Mouse (Mus musculus): ENCODE measurements around the gene Naaa. TPM values are rescaled to one million over a fixed set of nuclear protein-coding genes. Genes with fewer than 3 reads are reported as not detected.
A peak's percentile ranks its signal among the peaks of the same experiment; 100 is the strongest.

Gene Naaa
- polyA plus RNA-seq, 1 experiment from 2014 or later = 2.9 TPM

DNA sequence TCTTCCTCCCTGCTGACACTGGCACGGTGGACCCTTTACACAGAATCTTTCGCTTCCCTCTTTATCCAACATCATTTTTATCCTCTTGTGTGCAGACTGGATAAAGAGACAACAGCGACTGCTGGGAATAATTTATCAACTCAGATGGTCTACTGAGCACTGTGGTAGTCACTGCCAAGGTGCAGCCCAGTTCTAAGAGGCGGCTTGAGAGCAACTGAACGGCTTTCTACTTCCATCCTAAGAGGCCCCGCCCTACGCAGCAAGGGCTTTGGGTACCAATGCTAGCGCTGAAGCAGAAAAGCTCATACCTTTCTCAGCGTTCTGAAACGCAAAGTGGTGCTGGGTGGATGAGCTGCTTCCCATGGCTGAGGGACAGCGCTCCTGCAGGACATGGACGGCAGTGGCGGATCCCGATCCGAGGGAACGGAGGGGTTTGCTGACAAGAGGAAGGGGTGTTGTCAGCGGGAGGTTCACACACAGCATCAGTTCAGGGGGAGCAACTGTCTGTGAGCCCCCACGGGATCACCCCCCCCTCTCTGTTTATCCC is 25.1 kb downstream of the Naaa start:
- no peak overlapping the region for H3K4me3 ChIP-seq (ENCODE audit: low read depth, low read length)
- H3K9me3 ChIP-seq (replicated peaks; ENCODE audit: control insufficient read depth, low read length) = no peaks in the 10 kb centered on the region
- no peaks in the 10 kb centered on the region for H3K4me1 ChIP-seq (ENCODE audit: control insufficient read depth, insufficient read depth, low read length)
- DNase-seq (ENCODE audit: low spot score) = peak; percentile 56
- no peaks in the 10 kb centered on the region for H3K27me3 ChIP-seq (ENCODE audit: control insufficient read depth, insufficient read depth, low read length)
- H3K27ac ChIP-seq (replicated peaks; ENCODE audit: low read depth, low read length) = no peak overlapping the region
- no peak for ATAC-seq (replicated peaks; ENCODE audit: insufficient number of reproducible peaks, low FRiP score, low TSS enrichment, low read depth)
- 0 out of 2 replicates have a peak overlapping the region, but pooled peaks have one; percentile 13 for H3K9ac ChIP-seq (replicated peaks; ENCODE audit: low read length)
- WGBS = 19% methylated on average over 18 of the region's 18 CpGs
- no peak overlapping the region for H3K4me2 ChIP-seq (ENCODE audit: low read depth, low read length)
- H3K36me3 ChIP-seq (replicated peaks; ENCODE audit: control insufficient read depth, insufficient read depth, low read depth, low read length) = no peaks in the 10 kb centered on the region

DNA sequence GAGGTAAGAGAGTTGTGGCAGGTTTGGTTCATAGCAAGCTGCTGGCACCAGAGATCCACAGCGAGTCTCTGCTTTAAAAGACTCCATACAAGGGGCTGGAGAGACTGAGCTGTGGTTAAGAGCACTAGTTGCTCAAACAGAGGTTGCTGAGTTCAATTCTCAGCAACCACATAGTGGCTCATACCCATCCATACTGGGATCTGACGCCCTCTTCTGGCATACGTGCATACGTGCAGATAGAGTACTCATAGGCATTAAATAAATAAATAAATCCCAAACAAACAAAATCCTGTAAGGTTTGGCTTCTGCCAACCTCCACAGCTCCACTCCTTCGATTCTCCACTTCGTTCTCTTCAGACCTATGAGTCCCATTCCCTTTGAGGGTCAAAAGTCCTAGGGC is 25.9 kb downstream of the Naaa start:
- H3K27ac ChIP-seq (replicated peaks; ENCODE audit: low read depth, low read length) = no peak overlapping the region
- H3K27me3 ChIP-seq (ENCODE audit: control insufficient read depth, insufficient read depth, low read length) = no peaks in the 10 kb centered on the region
- 93% methylated on average over 6 of the region's 6 CpGs for WGBS
- no peak overlapping the region for H3K9ac ChIP-seq (replicated peaks; ENCODE audit: low read length)
- H3K9me3 ChIP-seq (replicated peaks; ENCODE audit: control insufficient read depth, low read length) = no peaks in the 10 kb centered on the region
- no peaks in the 10 kb centered on the region for H3K36me3 ChIP-seq (replicated peaks; ENCODE audit: control insufficient read depth, insufficient read depth, low read depth, low read length)
- no peak overlapping the region for H3K4me3 ChIP-seq (ENCODE audit: low read depth, low read length)
- H3K4me2 ChIP-seq (ENCODE audit: low read depth, low read length) = no peak overlapping the region
- no peak for DNase-seq (ENCODE audit: low spot score)
- ATAC-seq (replicated peaks; ENCODE audit: insufficient number of reproducible peaks, low FRiP score, low TSS enrichment, low read depth) = no peak
- H3K4me1 ChIP-seq (ENCODE audit: control insufficient read depth, insufficient read depth, low read length) = no peaks in the 10 kb centered on the region

DNA sequence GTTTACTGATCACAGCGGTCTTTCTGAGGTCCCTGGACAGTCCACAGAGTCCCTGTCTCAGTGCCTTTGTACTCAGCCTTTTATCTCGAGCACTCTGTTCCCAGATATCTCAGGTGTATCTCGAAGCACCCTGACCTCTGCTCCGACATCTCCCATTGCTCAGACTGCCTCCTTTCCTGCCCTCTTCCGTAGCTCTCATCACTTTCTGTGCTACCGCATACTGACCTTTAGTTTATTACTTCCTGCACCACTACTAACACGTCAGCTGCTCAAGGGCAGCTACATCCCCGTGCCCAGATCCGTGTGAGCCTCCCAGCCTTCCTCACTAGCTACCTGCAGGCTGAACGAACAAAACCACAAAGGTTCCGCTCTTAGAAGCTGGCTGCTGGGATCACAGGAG is 29.4 kb downstream of the Naaa start:
- DNase-seq (ENCODE audit: low spot score) (no peak), ATAC-seq (replicated peaks; ENCODE audit: insufficient number of reproducible peaks, low FRiP score, low TSS enrichment, low read depth) (no peak)
- Histone ChIP-seq H3K36me3 (replicated peaks; ENCODE audit: control insufficient read depth, insufficient read depth, low read depth, low read length) (no peaks in the 10 kb centered on the region), H3K9ac (replicated peaks; ENCODE audit: low read length) (no peak overlapping the region), H3K27me3 (ENCODE audit: control insufficient read depth, insufficient read depth, low read length) (no peaks in the 10 kb centered on the region), H3K4me3 (ENCODE audit: low read depth, low read length) (no peak overlapping the region), H3K4me1 (ENCODE audit: control insufficient read depth, insufficient read depth, low read length) (no peaks in the 10 kb centered on the region), H3K27ac (replicated peaks; ENCODE audit: low read depth, low read length) (no peak overlapping the region), H3K4me2 (ENCODE audit: low read depth, low read length) (no peak overlapping the region), H3K9me3 (replicated peaks; ENCODE audit: control insufficient read depth, low read length) (no peaks in the 10 kb centered on the region)
- WGBS = 82% methylated on average over 11 of the region's 11 CpGs

DNA sequence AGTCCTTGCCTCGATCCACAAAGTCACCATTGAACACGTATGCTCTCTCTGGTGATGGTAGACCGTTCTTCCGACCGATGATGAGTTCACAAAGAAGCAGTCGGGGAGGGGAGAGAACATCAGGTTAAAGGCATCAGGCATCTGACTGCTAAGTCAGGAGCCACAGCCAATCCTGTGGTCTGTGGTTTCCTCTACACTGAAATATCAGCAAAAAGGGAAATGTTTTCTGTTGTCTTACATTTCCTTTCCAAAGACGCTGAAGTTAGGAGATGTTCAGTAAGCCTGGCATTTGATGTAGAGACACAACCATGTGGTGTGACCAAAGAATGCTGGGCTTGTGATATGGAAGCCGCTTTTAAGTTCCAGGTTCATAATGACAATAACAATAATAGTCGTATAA is 32.5 kb downstream of the Naaa start:
- Histone ChIP-seq H3K9ac (replicated peaks; ENCODE audit: low read length) (no peak overlapping the region), H3K4me2 (ENCODE audit: low read depth, low read length) (no peak overlapping the region), H3K4me3 (ENCODE audit: low read depth, low read length) (no peak overlapping the region), H3K9me3 (replicated peaks; ENCODE audit: control insufficient read depth, low read length) (no peaks in the 10 kb centered on the region), H3K27ac (replicated peaks; ENCODE audit: low read depth, low read length) (no peak overlapping the region), H3K27me3 (ENCODE audit: control insufficient read depth, insufficient read depth, low read length) (no peaks in the 10 kb centered on the region), H3K4me1 (ENCODE audit: control insufficient read depth, insufficient read depth, low read length) (no peaks in the 10 kb centered on the region), H3K36me3 (replicated peaks; ENCODE audit: control insufficient read depth, insufficient read depth, low read depth, low read length) (no peaks in the 10 kb centered on the region)
- DNase-seq (ENCODE audit: low spot score) (no peak), ATAC-seq (replicated peaks; ENCODE audit: insufficient number of reproducible peaks, low FRiP score, low TSS enrichment, low read depth) (no peak)
- WGBS = 88% methylated on average over 9 of the region's 9 CpGs

DNA sequence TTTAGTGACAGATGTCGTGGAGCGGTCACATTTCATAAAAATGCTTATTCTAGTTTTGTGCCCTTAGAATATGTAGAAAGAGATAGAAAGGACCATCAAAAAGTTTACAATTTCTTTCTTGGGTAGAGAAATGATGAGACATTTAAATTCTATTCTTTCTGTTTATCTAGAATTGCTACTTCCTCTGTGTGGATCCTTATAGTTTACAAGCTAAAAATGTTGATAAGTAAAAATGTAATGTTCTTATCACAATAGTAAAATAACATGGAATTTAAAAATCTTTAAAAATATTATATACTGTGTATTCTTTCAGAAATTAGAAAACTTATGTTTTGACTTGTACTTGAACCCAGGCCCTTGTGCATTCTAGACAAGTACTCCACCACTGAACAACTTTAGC is 33.1 kb downstream of the Naaa start:
- H3K9me3 ChIP-seq (replicated peaks; ENCODE audit: control insufficient read depth, low read length) = no peaks in the 10 kb centered on the region
- H3K4me2 ChIP-seq (ENCODE audit: low read depth, low read length) = no peak overlapping the region
- no peaks in the 10 kb centered on the region for H3K4me1 ChIP-seq (ENCODE audit: control insufficient read depth, insufficient read depth, low read length)
- H3K9ac ChIP-seq (replicated peaks; ENCODE audit: low read length) = no peak overlapping the region
- H3K27me3 ChIP-seq (ENCODE audit: control insufficient read depth, insufficient read depth, low read length) = no peaks in the 10 kb centered on the region
- WGBS = 100% methylated on average over 2 of the region's 2 CpGs
- H3K36me3 ChIP-seq (replicated peaks; ENCODE audit: control insufficient read depth, insufficient read depth, low read depth, low read length) = no peaks in the 10 kb centered on the region
- no peak overlapping the region for H3K4me3 ChIP-seq (ENCODE audit: low read depth, low read length)
- ATAC-seq (replicated peaks; ENCODE audit: insufficient number of reproducible peaks, low FRiP score, low TSS enrichment, low read depth) (no peak), DNase-seq (ENCODE audit: low spot score) (no peak)
- H3K27ac ChIP-seq (replicated peaks; ENCODE audit: low read depth, low read length) = no peak overlapping the region

DNA sequence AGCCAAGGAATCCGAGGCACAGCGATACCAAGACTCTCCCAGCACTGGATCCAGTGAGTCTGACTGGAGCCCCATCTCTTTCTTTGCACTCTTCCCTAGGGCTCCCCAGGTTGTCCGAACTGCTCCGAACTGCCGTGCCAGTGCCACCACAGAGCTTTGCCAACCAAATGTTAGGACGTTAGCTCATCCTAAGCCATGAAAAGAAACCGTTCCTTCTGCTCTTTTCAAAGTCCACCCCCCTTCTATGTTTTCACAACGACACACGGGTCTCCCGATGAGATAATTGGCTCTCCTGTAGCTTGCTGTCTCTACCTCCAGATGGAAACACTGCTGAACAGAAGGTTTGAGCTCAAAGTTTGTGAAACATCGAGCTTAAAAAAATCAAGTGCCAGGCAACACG is 37.2 kb downstream of the Naaa start:
- no peaks in the 10 kb centered on the region for H3K4me1 ChIP-seq (ENCODE audit: control insufficient read depth, insufficient read depth, low read length)
- H3K27ac ChIP-seq (replicated peaks; ENCODE audit: low read depth, low read length) = no peak overlapping the region
- 90% methylated on average over 12 of the region's 12 CpGs for WGBS
- no peaks in the 10 kb centered on the region for H3K36me3 ChIP-seq (replicated peaks; ENCODE audit: control insufficient read depth, insufficient read depth, low read depth, low read length)
- no peak for ATAC-seq (replicated peaks; ENCODE audit: insufficient number of reproducible peaks, low FRiP score, low TSS enrichment, low read depth)
- no peak overlapping the region for H3K9ac ChIP-seq (replicated peaks; ENCODE audit: low read length)
- no peaks in the 10 kb centered on the region for H3K9me3 ChIP-seq (replicated peaks; ENCODE audit: control insufficient read depth, low read length)
- DNase-seq (ENCODE audit: low spot score) = no peak
- H3K4me3 ChIP-seq (ENCODE audit: low read depth, low read length) = no peak overlapping the region
- H3K27me3 ChIP-seq (ENCODE audit: control insufficient read depth, insufficient read depth, low read length) = no peaks in the 10 kb centered on the region
- no peak overlapping the region for H3K4me2 ChIP-seq (ENCODE audit: low read depth, low read length)

DNA sequence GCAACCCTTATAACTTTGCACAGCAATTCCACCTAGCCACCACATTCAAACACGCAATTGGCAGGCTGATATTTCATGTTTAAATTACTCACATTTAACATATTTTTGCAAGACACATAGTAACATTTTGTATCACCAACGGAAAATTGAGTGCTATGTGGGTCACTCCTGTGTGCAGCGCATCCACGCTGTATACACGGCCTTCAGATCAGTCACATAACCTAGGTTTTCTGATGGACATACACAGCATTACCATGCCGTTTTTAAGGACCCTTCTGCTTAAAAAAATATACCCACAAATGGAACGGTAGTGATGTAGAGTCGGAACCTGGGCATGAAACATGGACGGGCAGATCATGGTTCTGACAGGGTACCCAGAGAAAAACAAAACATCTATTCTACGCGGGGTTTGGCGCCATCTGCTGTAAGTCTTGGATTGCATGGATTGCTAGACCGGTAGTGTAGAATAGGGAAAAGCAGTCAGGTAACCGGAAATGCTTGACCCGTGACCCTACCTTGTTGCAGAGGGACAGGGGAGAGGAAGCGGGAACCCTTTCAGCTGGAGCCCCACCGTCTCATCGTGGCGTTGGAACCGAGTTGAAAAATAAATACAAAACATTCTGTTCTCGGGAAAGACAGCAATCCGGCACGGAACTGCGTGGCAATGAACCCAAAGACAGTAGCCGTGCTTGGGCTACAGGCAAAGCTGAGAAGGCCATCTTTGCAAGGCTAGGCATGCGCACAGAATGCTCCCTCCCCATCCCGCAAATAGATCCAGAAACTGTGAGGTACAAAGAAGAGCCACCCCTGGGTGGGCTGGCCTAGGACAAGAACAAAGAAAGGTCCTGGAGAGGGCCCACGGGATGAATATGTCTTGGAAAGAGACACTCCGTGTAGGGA is 38.4 kb downstream of the Naaa start:
- Histone ChIP-seq H3K4me2 (ENCODE audit: low read depth, low read length) (peak overlapping the region; percentile 5; the same call in 1 of the 2 replicates), H3K36me3 (replicated peaks; ENCODE audit: control insufficient read depth, insufficient read depth, low read depth, low read length) (no peaks in the 10 kb centered on the region), H3K4me3 (ENCODE audit: low read depth, low read length) (no peak overlapping the region), H3K4me1 (ENCODE audit: control insufficient read depth, insufficient read depth, low read length) (no peaks in the 10 kb centered on the region), H3K9ac (replicated peaks; ENCODE audit: low read length) (no peak overlapping the region), H3K27me3 (ENCODE audit: control insufficient read depth, insufficient read depth, low read length) (no peaks in the 10 kb centered on the region), H3K9me3 (replicated peaks; ENCODE audit: control insufficient read depth, low read length) (no peaks in the 10 kb centered on the region), H3K27ac (replicated peaks; ENCODE audit: low read depth, low read length) (no peak overlapping the region)
- ATAC-seq (replicated peaks; ENCODE audit: insufficient number of reproducible peaks, low FRiP score, low TSS enrichment, low read depth) (no peak; the same call in 1 of the 2 replicates), DNase-seq (ENCODE audit: low spot score) (peak; percentile 82)
- WGBS = 47% methylated on average over 29 of the region's 29 CpGs

DNA sequence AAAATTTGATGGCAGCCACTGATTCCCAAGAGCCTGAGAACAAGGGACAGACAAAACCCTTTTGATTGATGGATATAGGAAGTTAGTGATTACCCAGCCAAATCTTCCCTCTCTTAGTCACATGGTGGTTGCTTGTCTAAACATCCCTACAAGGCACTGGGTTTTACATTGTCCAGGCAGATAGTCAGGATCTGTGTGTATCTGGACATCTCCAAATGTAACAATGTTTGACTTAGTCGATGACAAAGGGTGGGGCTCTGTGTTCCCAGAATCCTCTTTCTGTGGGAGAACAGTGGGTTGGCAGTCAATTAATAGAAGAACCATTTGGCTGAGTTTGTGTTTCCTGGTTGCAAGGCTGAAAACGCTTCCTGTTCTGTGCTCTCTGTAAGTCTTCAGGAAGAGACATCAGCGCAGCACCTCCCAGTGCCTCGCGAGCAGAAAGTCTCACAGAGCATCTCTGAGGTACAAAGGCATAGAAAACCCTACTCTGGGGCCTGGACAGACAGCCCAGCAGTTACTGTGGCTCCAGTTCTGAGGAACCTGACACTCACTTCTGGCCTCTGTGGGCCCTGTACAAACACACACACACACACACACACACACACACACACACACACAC is 42.9 kb downstream of the Naaa start:
- whole genome bisulfite sequencing = 65% methylated on average over 5 of the region's 5 CpGs
- Histone ChIP-seq H3K4me2 (ENCODE audit: low read depth, low read length) (no peak overlapping the region), H3K4me1 (ENCODE audit: control insufficient read depth, insufficient read depth, low read length) (no peaks in the 10 kb centered on the region), H3K27ac (replicated peaks; ENCODE audit: low read depth, low read length) (no peak overlapping the region), H3K36me3 (replicated peaks; ENCODE audit: control insufficient read depth, insufficient read depth, low read depth, low read length) (no peaks in the 10 kb centered on the region), H3K4me3 (ENCODE audit: low read depth, low read length) (no peak overlapping the region), H3K27me3 (ENCODE audit: control insufficient read depth, insufficient read depth, low read length) (no peaks in the 10 kb centered on the region), H3K9ac (replicated peaks; ENCODE audit: low read length) (no peak overlapping the region), H3K9me3 (replicated peaks; ENCODE audit: control insufficient read depth, low read length) (no peaks in the 10 kb centered on the region)
- DNase-seq (ENCODE audit: low spot score) (no peak), ATAC-seq (replicated peaks; ENCODE audit: insufficient number of reproducible peaks, low FRiP score, low TSS enrichment, low read depth) (no peak)
